Mouse (Mus musculus) heart, adult 8-10 months (tissue): ENCODE results near the gene Sgcd. TPM values are rescaled to one million over a fixed set of nuclear protein-coding genes. Genes with fewer than 3 reads are reported as not detected.

Source experiments
- DNase-seq: peaks from one replicate; pipeline ENCODE4 v3.0.0; 2022; ENCODE audit warnings: low spot score
- total RNA-seq, 4 experiments: library from RNA; stranded (reverse); gene quantifications; 2 replicates each; pipeline ENCODE4 v1.2.4; 2022

Gene Sgcd
- total RNA-seq, 4 experiments from 2014 or later: 62.2 to 72.8 (median 70.7) TPM

- DNase-seq: no peak
Measured at GRCm38 (mm10) chr11:47294741-47295140, 694.0 kb downstream of the Sgcd start.

DNA sequence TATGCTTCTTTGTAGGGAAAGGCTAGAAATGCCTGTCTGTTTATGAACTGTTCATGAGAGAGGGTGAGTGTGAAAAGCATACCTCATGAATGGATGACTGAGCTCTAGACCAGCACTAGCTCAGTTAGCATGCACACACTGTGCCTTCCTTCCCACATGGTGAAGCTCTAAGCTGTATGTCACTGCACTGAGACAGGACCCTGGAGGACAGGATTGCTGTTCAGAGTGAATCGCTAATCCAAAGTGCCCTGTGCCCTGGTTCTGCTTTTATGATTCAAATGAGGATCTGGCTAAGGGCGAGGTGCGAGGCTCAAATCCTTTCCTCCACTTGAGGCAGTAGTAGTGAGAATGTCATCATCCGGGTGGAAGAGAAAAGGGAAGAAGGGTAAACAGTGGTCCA is 712.2 kb downstream of the Sgcd start:
- no peak for DNase-seq

GRCm38 (mm10) chr11:47268556-47268955 is 720.2 kb downstream of the Sgcd start:
- DNase-seq: no peak

GRCm38 (mm10) chr11:47264267-47264984 is 724.3 kb downstream of the Sgcd start:
- no peak for DNase-seq

DNA sequence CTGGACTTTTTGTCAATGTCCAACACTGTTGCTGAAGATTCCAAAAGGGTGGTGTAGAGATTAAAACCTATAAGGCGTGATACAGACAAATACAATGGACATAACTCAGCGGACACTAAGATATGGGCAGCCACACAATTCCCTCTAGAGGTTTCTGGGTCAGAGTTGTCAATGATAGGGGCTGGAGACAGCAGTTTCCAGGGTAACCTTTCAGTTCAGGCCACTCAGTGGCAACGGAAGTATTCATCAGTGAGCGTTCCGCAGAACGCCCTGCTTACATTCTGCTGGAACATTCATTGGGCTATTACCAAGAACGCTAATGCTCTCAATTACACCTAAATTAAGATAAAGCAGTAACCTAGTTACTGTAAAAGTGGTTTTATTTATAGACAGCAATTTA is 738.5 kb downstream of the Sgcd start:
- DNase-seq: peak; percentile 21

GRCm38 (mm10) chr11:47248345-47248893 is 740.4 kb downstream of the Sgcd start:
- no peak for DNase-seq

DNA sequence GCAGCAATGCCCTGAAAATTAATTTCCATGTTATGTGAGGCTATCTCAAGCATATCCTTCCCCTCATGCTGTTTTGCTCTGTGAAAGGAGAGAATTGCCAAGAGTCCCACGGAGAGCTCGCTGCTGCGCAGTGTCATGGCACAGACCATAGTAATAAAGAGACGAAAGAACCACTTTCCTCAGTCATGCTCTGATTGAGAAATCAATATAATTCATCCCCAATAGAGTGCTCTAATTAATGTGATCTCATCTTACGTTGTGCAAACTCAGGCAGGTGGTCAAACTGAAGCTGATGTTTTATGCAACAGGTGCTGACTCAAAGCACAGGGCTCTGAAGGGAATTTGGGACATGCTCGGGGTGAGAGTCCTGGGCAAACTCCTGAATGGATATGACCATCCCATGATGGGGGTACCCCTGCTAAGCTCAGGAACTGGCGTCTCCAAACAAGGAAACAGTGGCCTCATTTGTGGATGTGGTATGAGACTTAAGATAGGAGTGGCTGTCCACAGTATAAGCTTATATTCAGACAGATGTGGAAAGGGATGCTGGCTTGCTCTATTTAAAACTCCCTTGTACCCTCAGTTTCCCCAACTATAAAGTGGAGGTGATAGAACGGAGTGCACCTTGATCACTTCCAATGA is 740.9 kb downstream of the Sgcd start:
- DNase-seq: no peak

DNA sequence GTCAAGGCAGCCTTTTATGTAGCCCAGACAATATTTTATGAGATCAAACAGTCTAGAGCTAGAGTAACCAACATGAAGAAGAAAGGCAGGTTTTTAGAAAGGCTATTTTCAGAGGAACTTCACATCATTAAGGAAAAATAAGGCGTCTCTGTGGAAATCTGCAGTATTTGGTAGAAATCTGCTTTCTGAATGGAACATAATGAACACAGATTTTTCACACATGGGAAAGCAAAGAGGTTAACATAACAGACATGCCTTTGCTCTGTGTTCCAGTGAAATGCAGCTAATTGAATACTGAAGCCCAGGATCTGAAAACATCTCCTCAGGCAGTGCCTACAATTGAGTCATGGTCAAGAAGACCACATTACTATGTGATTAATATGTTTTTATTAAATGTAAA is 746.4 kb downstream of the Sgcd start:
- DNase-seq: no peak

- no peak for DNase-seq
Measured at GRCm38 (mm10) chr11:47228222-47228621, 760.5 kb downstream of the Sgcd start.

DNA sequence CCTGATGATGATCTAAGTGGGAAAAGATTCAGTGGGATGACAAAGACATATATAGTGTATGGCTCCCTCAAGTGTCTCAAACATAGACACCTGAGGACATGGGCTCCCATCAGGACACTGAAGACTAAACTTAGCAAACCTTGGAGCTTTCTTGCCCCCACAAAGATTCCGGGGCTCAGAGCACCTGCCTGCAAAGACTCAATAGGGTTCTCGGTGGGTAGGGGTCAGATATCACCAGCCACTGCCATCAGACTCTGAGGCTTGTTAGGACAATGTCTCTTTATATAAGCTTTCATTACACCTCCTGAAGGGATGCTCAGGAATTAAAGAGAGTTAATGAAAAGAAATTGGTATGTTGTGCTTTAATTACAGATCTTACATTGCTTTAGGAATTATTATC is 764.6 kb downstream of the Sgcd start:
- no peak for DNase-seq

DNA sequence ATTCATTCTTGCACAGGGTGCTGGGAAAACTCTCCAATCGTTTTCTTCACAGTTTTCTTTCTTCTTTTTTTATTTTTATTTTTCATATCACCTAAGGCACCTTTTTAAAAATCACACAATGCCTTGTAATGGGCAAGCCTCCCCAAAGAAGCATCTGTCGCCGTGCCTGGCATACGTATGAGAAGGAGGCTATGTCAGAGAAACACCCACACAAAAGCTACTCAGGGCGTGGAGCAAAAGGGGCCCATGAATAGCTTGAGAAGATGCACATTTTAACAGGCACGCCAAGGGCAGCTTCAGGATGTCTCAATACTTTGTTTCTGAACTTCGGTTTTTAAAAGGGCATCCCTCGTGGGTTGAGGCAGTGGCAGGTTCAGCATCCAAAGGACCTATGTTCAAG is 777.2 kb downstream of the Sgcd start:
- DNase-seq: no peak

DNA sequence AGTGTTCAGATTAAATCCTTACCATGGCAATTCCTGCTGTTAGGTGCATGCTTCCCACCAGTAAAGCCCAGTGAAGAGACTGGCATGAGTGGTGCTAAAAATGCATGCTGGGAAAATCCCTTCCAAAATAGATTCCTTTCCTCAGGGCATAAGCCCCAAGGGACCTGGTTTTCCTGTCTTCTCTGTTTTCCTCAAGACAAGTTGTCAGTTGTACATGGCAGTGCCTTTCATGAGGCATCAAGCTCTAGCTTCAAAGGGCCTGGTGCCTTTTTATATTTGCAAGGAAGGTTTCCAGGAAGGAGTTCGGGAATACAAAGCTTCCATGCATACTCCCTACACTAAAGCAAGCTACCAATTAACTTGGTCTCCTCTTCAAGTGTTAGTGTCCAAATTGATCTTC is 782.3 kb downstream of the Sgcd start:
- DNase-seq: no peak

GRCm38 (mm10) chr11:47199106-47199505 is 789.7 kb downstream of the Sgcd start:
- peak; percentile 16 for DNase-seq

- no peak for DNase-seq
Measured at GRCm38 (mm10) chr11:47188556-47188955, 800.2 kb downstream of the Sgcd start.

DNA sequence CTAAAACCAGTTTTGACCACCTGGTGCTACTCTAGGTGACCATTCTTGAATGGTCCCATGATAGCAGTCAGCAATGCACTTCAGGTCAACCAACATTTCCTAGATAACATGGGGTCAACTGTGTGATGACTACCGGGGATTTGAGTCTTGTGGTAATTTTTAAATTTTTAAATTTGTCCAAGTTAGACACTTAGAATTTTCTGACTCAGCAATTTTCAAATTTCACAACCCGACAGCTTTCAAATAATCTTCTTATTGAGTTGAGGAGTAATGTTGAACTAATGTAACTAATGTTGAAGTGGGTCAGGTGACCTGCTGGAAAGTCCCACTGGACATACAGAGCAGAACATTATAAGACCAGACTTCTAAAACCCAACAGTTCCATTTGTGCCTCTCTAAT is 813.8 kb downstream of the Sgcd start:
- no peak for DNase-seq

- peak; percentile 50 for DNase-seq
Measured at GRCm38 (mm10) chr11:47170926-47171625, 817.7 kb downstream of the Sgcd start.

- no peak for DNase-seq
Measured at GRCm38 (mm10) chr11:47167376-47167775, 821.4 kb downstream of the Sgcd start.

DNA sequence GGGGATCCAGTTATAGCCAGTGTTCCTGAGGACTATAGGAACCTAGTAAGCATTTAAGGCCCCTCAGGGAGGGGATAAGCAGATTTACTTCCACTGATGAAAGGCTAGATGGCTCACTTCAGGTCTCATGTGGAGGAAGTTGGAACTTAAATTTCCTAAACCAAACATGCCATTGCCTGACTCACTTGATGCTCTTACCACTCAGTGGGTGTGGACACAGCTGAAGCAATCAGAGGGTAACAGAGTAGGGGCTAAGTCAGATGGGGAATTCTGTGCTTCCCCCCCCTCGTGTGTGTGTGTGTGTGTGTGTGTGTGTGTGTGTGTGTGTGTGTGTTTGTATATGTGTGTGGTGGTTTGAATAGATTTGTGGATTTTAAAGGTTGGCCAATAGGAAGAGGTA is 830.7 kb downstream of the Sgcd start:
- DNase-seq: no peak

DNA sequence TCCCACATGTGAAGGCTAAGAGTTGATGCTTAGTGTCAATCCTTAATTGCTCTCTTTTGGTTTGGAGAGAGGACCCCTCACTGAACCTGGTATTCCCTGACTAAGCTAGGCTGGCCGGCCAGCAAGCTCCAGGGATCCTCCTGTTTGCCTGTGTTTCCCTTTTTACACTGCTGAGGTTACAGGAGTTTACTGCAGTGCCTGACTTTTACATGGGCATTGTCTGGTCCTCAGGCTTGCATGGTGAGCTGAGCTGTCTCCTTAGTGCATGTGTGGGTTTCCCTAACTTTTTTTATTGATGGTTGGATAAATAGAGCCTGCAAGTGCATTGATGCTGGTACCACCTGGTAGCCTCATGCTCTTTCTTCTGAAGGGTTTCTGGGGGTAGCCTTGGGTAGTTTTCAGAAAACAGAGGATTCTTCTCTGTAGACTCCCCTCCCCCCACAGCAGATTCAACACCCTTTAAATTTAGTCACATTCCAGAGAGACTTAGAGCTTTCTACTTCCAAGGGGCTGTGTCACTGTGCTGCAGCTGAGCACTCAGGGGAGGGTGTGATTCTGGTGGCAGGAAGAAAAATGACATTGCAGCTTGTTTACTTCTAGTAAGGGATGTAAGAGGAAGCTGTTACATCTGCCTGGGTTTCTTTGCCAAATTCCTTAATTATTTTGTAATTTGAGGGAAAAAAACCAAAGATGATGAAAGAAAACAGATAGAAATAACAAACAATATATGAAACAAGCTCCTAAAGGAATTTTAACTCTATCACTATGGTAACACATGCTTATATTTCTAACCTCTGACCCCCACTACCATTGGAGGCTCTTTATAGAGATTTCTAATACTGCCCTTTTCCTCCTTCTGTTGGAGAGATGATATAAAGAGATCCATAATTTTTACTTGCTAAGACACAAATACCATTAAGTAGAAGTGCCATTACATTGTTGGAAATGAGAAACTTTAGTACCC is 831.8 kb downstream of the Sgcd start:
- peak; percentile 11 for DNase-seq

DNA sequence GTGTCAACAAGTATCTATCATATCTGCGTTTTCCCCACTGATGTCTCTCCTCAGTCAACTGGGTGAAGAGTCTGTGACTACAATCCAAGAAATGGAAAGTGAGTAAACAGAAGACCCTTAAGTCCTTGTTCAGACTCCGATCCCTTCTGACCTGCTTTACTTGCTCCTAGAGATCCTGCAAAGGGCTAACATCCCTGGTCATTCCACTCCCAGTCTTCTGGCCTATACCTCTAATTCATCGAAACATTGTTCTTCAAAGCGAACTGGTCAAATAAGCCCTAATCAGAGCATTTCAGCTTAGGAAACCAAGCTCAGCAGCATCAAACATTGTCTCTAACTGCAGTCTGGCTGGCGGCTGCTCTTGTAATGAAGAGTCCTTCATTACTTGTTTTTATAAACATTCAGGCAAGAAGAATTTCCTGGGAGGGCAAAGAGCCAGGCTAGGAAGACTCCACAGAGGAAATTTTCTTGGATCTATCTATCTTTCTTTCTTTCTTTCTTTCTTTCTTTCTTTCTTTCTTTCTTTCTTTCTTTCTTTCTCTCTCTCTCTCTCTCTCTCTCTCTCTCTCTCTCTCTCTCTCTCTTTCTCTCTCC is 833.8 kb downstream of the Sgcd start:
- no peak for DNase-seq

DNA sequence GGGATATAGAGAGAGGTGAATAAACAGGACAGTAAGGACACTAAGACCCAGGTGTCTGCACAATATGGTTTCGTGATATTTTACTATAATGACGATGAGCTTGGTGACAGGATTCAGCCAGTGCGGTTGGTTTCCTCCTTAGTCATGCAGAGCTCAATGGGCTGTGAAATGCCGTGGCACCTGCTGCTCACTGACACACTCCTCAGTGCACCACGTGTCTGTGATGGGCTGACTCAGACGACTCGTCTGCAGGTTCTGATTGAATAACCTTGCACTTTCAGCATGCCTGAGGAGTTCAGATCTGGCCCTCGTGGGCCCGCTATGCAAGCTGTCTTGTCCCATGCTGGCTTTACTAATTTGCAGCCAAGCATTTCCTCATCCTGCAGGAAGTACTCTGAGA is 839.2 kb downstream of the Sgcd start:
- DNase-seq: no peak
